Mouse (Mus musculus) frontal cortex, postnatal 36 days (tissue): Measurements from ENCODE around the gene Ccdc113.
A peak's percentile ranks its signal among the peaks of the same experiment; 100 is the strongest.

Source experiments
- DNase-seq, 2 experiments: peaks; one replicate each; pipeline ENCODE4 v3.0.0; 2022; ENCODE audit warnings: low spot score in 2 of 2

The Ccdc113 gene

GRCm38 (mm10) chr8:95533584-95534387 is at the start of gene Ccdc113:
Gene Ccdc113 (plus strand): TSS chr8:95534085.
- DNase-seq = peak; percentile 70 to 72

- no peak for DNase-seq
These were observed 45.8 kb upstream of the Ccdc113 start for GRCm38 (mm10) chr8:95487800-95488697.

- peak; percentile 74 to 81 for DNase-seq
These were observed 45.1 kb upstream of the Ccdc113 start for GRCm38 (mm10) chr8:95488698-95489332.

- DNase-seq = no peak
These were observed 43.9 kb upstream of the Ccdc113 start, which contains the start of gene Csnk2a2 for GRCm38 (mm10) chr8:95490006-95490405. Gene Csnk2a2 (minus strand): TSS chr8:95490039.

- DNase-seq = no peak
These were observed 41.8 kb upstream of the Ccdc113 start for GRCm38 (mm10) chr8:95492057-95492456.

- DNase-seq = no peak
These were observed 38.4 kb upstream of the Ccdc113 start for GRCm38 (mm10) chr8:95495444-95495843.

GRCm38 (mm10) chr8:95496420-95496819 is 37.5 kb upstream of the Ccdc113 start:
- DNase-seq = no peak

GRCm38 (mm10) chr8:95497821-95498220 is 36.1 kb upstream of the Ccdc113 start:
- DNase-seq = no peak

- DNase-seq = no peak
These were observed 34.4 kb upstream of the Ccdc113 start for GRCm38 (mm10) chr8:95499266-95500064.

- DNase-seq = no peak
These were observed 33.4 kb upstream of the Ccdc113 start for GRCm38 (mm10) chr8:95500436-95500835.

- DNase-seq = peak; percentile 22 to 47
These were observed 31.5 kb upstream of the Ccdc113 start for GRCm38 (mm10) chr8:95502431-95502830.

GRCm38 (mm10) chr8:95504835-95505234 is 29.1 kb upstream of the Ccdc113 start:
- DNase-seq = no peak

- peak in 1 of 2 experiments; percentile 66 for DNase-seq
These were observed 28.3 kb upstream of the Ccdc113 start for GRCm38 (mm10) chr8:95505606-95506005.

- DNase-seq = no peak
These were observed 27.6 kb upstream of the Ccdc113 start for GRCm38 (mm10) chr8:95506245-95506644.

- peak; percentile 13 to 44 for DNase-seq
These were observed 21.6 kb upstream of the Ccdc113 start for GRCm38 (mm10) chr8:95512257-95512656.

GRCm38 (mm10) chr8:95513219-95513618 is 20.7 kb upstream of the Ccdc113 start:
- no peak for DNase-seq

- peak in 1 of 2 experiments; percentile 73 for DNase-seq
These were observed 17.0 kb upstream of the Ccdc113 start for GRCm38 (mm10) chr8:95516928-95517327.

- DNase-seq = no peak
These were observed 9.9 kb upstream of the Ccdc113 start for GRCm38 (mm10) chr8:95523991-95524390.

- no peak for DNase-seq
These were observed 5.7 kb upstream of the Ccdc113 start for GRCm38 (mm10) chr8:95528194-95528593.

GRCm38 (mm10) chr8:95528750-95529310 is 5.1 kb upstream of the Ccdc113 start:
- DNase-seq = no peak

GRCm38 (mm10) chr8:95532206-95532605 is 1.7 kb upstream of the Ccdc113 start:
- DNase-seq = no peak
